Mouse (Mus musculus): ENCODE measurements at regions not wholly inside any gene's neighbourhood (a gene's known extent, or its start where the extent isn't known, plus 50 kb on each side); places are given as distances from the start of the nearest gene placed in this dataset.

DNA sequence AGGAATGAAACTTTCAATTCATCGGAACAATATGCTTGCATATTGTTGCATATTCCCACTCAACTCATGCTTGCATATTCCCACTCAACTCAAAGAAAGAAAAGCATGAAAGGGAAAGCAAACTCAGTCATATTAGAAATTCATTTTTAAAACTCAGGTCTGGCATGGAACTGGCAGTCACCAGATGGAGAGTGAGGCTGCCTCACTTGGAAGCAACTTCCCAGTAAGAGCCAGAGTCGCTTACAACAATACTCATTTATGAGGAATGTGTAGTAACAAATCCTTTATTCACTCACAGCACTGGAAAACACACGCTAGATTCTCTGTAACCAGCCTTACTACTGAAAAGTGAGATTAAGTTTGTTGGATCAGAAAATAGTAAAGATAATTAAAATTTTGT lies 70.9 kb upstream of the Ngly1 start:
- TF ChIP-seq CTCF (IDR thresholded peaks at IDR 0.05; ENCODE audit: low read depth, low read length) (no peak), POLR2A (IDR thresholded peaks at IDR 0.05; ENCODE audit: insufficient read depth, low read length) (no peak), EP300 (IDR thresholded peaks at IDR 0.05; ENCODE audit: insufficient read depth, low read depth, low read length) (no peak)
